Mouse (Mus musculus) B cell, adult 2 months (primary cell): ENCODE measurements around the gene Gtpbp6.
"Not testable (repeated sequence)": the region's sequence is repeated elsewhere in the genome, so short reads cannot be mapped to it uniquely, and the experiment has no call there.

Experiments used
- DNase-seq, 2 experiments: peaks; one replicate each; pipeline ENCODE4 v3.0.0; 2022

Gene Gtpbp6

GRCm38 (mm10) chr5:110107581-110108304 lies at the start of gene Gtpbp6:
Gene Gtpbp6 (minus strand): TSS chr5:110108197.
- peak; percentile 86 for DNase-seq

DNA sequence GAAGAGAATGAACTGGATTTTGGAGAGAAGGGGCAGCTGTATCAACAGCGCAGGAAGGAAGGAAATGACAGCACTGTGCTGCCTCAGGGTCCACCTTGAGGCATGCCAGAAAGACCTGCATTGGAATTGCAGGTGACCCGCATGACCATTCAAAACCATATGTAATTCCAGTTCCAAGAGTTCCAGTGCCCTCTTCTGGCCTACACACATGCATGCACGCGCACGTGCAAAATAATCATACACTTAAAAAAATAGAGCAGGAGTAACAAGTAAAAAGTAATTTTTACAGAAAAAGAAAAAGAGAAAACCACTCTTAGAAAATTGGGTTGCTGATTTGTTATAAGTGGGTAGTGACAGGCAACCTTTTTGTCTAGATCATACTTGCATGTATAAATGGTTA lies 35.0 kb upstream of the Gtpbp6 start:
- DNase-seq, result peak; percentile 25 to 33

GRCm38 (mm10) chr5:110142309-110142708 lies 34.3 kb upstream of the Gtpbp6 start:
- DNase-seq, result no peak

- no peak for DNase-seq
These were observed 32.4 kb upstream of the Gtpbp6 start for GRCm38 (mm10) chr5:110140424-110140823.

DNA sequence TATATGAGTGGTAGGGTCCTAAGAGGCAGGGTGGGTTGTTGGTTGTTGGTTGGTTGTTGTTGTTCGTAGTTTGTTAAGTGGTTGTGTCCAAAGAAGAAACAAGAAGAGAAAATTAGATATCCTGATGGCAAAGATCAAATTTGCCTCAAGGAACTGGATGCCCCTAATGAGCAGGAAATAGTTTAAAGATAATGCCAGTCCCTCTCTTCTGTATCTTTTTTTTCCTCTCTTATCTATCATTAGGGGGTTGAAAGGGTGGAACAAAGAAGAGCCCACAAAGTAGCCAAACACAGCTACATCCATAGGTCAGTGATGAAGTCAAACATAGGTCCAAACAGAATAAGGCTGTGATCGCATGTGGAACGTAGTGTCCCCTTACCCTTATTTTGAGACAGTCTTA lies 31.3 kb upstream of the Gtpbp6 start:
- DNase-seq, result no peak

GRCm38 (mm10) chr5:110137816-110138215 lies 29.8 kb upstream of the Gtpbp6 start:
- peak; percentile 5 to 38 for DNase-seq

DNA sequence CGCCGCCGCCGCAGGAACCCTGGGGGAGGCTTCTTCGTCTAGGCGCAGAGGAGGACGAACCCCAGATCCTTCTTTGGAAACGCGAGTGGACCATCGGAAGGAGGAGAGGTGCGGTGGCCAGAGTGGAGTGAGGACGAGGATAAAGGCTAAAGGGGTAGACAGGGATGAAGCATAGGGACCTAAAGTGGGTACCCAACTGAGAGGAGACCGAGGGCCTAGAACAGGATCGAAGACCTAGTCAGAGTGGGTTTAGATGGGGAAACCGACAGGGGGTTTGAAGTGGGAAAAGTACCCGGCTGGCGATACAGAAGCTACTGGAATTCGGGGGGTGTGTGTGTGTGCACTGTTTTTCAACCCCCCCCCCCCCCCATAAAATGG lies 28.1 kb upstream of the Gtpbp6 start:
- DNase-seq, result no peak

DNA sequence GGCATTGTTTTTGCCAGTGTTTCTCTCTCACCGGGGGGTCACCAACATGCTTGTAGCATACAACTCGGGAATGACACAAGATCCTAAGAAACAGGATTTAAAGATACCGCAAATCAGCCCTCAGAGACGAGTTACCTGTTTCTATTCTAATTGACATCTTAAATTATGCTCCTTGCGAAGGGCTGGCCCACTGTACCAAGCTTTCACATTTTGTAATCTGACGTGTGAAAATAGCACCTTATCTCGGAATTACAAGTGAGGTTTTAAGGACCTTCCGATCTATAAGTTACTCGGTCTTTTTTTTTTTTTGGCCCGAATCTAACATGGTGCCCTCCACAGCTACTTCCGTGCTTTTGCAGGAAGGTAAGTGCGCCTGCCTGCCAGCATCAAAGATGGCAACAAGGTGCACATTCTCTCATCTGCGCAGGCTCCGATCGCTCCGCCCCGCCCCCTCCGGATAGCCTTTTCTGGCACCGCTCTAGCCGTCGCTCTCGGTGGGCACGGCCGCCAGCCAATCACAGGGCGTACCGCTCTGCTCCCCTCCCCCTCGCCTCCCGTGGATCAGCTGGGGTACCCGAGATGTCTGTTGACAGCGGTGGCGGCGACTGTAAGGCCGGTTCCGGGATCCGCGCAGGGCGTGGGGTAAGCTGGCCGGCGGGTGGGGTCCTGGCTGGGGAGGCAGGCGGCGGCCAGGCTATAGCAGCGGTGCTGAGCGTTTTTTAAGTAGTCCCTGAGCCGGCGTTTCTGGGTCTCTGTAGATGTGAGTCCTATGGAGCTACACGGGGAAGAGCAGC lies 27.5 kb upstream of the Gtpbp6 start, which contains the start of gene Chfr:
Gene Chfr (plus strand): TSS at position 550 of the 794 bp plus-strand sequence.
- peak; percentile 99 for DNase-seq

DNA sequence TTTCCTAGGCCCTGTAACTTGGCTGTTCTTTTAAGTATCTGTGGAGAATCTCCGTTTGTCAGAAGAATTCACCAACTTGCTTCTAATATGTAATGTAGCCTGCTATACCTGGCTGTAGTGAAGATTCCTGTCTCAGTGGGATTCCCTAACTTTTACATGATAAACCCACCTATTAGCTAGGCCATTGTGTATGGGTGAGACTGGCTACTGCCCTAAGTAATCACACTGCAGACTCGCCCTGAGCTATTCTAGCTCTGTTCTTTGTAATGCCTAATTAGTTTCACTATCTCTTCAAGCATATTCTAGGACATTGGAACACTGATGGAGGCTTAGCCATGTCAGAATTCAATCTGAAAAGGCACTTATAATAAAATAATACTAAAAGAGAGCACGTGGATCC lies 14.4 kb upstream of the Gtpbp6 start:
- DNase-seq, result not testable (repeated sequence)

- peak; percentile 82 to 84 for DNase-seq
These were observed 2.0 kb upstream of the Gtpbp6 start, which contains the start of gene Zfp605 for GRCm38 (mm10) chr5:110109991-110110441. Gene Zfp605 (plus strand): TSS chr5:110110092.

DNA sequence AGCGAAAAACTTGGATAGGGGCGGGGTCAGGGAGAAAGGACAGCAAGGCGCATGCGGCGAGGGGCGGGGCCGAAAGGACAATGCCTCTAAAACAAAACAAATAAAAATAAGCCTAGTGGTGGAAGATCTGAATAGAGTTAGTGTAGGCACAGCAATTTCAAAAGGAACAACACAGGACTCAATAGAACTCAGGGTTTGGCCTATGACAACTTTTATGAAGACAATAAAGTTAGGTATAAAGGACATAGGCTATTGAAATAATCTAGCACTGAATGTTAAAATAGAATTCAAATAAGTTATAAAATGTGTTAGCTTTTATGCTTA lies 270 bp upstream of the Gtpbp6 start:
- peak; percentile 94 to 96 for DNase-seq

DNA sequence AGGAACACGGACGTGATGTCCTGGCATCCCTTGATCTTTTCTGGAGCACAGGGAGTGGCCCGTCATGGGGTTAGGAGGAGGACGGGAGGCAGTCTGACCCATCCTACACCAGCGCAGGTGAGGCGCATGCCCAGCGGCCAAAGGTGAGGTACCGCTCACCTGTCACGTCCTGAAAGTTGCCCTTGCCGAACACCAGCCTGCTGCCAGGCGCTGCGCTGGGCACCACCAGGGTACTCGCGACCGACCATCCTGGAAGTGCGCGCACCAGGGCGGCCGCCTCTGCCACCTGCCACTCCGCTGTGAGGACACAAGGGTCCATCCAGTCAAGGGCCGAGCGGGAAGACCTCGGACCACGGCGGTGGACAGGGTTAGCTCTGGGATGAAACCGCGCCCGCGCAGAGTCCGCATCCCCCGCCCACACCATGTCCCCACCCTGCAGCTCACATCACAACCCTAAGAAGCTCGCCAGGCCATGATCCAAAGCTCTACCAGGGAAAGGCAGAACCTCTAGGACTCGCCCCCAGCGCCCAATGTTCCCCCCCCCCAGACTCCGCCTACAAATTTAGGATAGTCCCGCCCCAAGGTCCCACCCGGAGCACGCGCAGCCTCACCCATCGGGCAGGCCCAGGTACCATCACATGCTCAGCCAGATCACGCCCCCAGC lies 964 bp downstream of the Gtpbp6 start:
- peak; percentile 17 to 24 for DNase-seq

DNA sequence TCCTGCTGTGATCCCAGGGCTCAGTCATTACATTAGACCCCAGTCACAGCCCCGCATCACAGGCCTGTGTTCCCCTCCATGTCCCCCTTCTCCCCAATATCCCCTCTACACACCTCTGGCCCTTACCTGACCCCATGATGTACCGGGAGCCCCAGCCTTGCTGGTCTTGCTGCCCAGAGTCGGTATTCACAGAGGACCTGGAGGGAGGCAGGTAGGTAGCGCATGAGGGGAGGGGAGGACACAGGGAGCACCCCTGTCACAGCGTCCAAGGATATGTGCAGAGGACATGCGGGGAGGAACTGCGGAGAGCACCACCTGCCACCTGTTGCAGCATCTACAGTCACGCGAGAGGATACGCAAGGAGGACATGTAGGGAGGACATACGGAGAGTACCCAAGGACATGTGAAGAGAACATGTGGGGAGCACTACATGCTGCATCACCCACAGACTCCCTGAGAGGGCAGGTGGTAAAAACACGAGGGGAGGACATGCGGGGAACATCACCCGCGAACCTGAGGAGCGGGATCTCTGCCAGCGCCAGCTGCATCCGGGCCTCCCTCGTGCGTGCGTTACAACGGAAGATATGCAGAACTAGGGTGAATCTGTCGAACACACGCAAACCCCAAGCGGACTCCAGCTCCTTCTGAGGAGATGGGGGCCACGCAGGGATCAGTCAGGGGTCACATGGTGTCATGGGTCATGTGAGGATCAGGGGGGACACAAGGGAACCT lies 1.7 kb downstream of the Gtpbp6 start:
- DNase-seq, result peak in 1 of 2 experiments; percentile 2

DNA sequence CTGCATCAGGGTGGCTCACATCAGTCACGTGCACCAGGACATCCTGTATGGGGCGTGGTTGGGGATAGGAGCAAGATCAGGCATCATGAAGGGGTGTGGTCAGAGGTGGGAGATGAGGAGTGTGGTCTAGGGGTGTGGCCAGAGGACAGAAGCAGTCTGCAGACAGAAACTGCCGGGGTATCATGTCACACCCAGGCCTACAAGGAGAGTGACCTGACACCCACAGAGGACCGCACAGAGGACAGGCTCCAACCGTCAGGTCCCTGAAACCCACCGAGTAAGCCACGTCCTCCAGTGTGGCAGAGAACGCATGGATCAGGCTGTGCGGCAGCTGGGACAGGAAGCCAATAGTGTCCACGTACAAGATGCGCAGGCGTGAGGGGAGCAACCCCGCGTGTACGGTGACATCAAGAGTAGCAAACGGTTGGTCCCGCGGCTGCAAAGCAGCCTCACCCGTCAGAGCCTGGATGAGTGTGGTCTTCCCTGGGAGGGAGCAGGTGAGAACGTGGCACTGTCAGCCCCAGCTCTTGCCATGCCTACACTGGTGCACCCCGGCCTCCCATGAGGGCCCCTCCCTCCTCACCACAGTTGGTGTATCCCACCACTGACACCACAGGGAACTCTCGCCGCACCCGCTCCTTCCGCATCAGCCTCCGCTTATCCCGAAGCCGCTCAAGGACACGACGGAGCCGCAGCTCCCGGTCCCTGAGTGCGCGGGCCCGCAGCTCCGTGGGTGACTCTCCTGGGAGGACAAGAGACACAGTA lies 3.2 kb downstream of the Gtpbp6 start:
- no peak for DNase-seq

- no peak for DNase-seq
These were observed 3.9 kb downstream of the Gtpbp6 start for GRCm38 (mm10) chr5:110103901-110104615.

- no peak for DNase-seq
These were observed 5.0 kb downstream of the Gtpbp6 start for GRCm38 (mm10) chr5:110102853-110103625.

- DNase-seq, result no peak
These were observed 5.6 kb downstream of the Gtpbp6 start for GRCm38 (mm10) chr5:110102429-110102828.

GRCm38 (mm10) chr5:110101716-110102347 lies 6.2 kb downstream of the Gtpbp6 start:
- peak; percentile 61 to 70 for DNase-seq

DNA sequence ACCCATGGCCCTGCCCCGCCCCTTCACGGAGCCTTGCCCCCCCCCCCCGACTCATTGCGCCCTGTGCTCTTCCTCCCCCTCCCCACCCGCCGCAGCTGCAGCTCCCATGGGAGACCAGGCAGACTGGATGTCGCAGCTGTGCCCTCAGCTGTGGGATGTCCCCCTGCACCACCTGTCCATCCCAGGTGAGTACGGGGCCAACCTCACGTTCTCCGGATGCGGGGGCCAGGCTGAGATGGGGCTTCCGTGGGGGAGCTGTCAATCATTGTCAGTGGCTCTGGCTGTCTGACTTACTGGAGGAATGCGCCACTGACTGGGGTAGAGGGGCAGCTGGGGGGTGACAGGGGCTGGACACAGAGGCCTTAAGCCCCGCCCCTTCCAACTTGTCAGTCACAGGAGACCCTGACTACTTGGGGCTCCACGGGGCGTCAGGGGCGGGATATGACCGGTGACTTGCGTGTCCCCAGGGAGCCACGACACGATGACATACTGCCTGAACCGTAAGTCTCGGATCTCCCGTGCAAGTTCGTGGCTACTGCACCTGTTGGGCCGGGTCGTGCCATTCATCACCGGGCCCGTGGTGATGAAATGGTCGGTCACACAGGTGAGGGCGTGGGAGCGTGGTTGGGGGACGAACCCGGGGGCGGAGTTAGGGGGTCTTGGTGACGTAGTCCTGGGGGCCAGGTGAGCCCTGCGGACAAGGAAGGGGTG lies 6.9 kb downstream of the Gtpbp6 start:
- peak; percentile 63 to 68 for DNase-seq
